Mouse (Mus musculus): ENCODE measurements around the gene Rab19. TPM values are rescaled to one million over a fixed set of nuclear protein-coding genes. Genes with fewer than 3 reads are reported as not detected.

Gene Rab19
- polyA plus RNA-seq, 1 experiment from 2014 or later, result 0.54 TPM

Other genes with a start within 250 kb of the Rab19 start
- 4.9 and 5.7 TPM in 2 replicates for gene Kdm7a, start 174.4 kb upstream of the Rab19 start, polyA plus RNA-seq (2016; fragmentation: Nextera tagmentation; extraction: Ambion mirVana)
- gene Slc37a3, start 3.5 kb upstream of the Rab19 start, polyA plus RNA-seq (2016; fragmentation: Nextera tagmentation; extraction: Ambion mirVana), result 39.9 and 41.7 TPM in 2 replicates
- 33.0 and 34.2 TPM in 2 replicates for gene Mkrn1, start 39.3 kb downstream of the Rab19 start, polyA plus RNA-seq (2016; fragmentation: Nextera tagmentation; extraction: Ambion mirVana)
- gene Dennd2a, start 176.7 kb downstream of the Rab19 start, polyA plus RNA-seq (2016; fragmentation: Nextera tagmentation; extraction: Ambion mirVana), result 22.8 and 29.6 TPM in 2 replicates
- 16.5 and 16.8 TPM in 2 replicates for gene Adck2, start 192.7 kb downstream of the Rab19 start, polyA plus RNA-seq (2016; fragmentation: Nextera tagmentation; extraction: Ambion mirVana)
- 1.5 TPM in 1 of 2 replicates, not detected in the other for gene Gm42420, start 204.6 kb downstream of the Rab19 start, polyA plus RNA-seq (2016; fragmentation: Nextera tagmentation; extraction: Ambion mirVana)
- 404 and 515 TPM in 2 replicates for gene Ndufb2, start 211.4 kb downstream of the Rab19 start, polyA plus RNA-seq (2016; fragmentation: Nextera tagmentation; extraction: Ambion mirVana)